Mouse (Mus musculus) colon, adult 2 months (tissue): ENCODE data around the gene Gm36079. TPM values are rescaled to one million over a fixed set of nuclear protein-coding genes. Genes with fewer than 3 reads are reported as not detected.

Experiments used
- polyA plus RNA-seq: library from polyadenylated mRNA; depleted of rRNA; stranded (reverse); fragments of >200 nt; gene quantifications from 2 replicates; pipeline ENCODE4 v1.2.3, GENCODE M21; 2012; rRNA removed

The Gm36079 gene
- polyA plus RNA-seq: not detected in 2 replicates

GRCm38 (mm10) chr13:120026911-120027310, at the start of gene Gm36079:
Gene Gm36079 (minus strand): TSS chr13:120027011.

GRCm38 (mm10) chr13:120052085-120052484, 25.3 kb upstream of the Gm36079 start, which contains the start of gene Gm21188:
Gene Gm21188 (minus strand): TSS chr13:120052194.

Other genes with a start within 250 kb of the Gm36079 start
- 4.8 and 7.9 TPM in 2 replicates for gene Zfp131, start 236.1 kb downstream of the Gm36079 start, polyA plus RNA-seq
- not detected in 2 replicates for gene AF067063, start 196.8 kb downstream of the Gm36079 start, polyA plus RNA-seq
- gene D13Ertd608e, start 191.0 kb downstream of the Gm36079 start, polyA plus RNA-seq: not detected in 2 replicates
- not detected in 2 replicates for gene Tcstv1, start 132.2 kb downstream of the Gm36079 start, polyA plus RNA-seq
- gene Gm21761, start 97.7 kb downstream of the Gm36079 start, polyA plus RNA-seq: not detected in 2 replicates
- not detected in 2 replicates for gene B020031M17Rik, start 76.2 kb downstream of the Gm36079 start, polyA plus RNA-seq
- gene Gm21188, start 25.2 kb upstream of the Gm36079 start, polyA plus RNA-seq: 0.29 and 0.31 TPM in 2 replicates
- gene Gm20767, start 113.2 kb upstream of the Gm36079 start, polyA plus RNA-seq: not detected in 2 replicates
- gene Gm21818, start 145.4 kb upstream of the Gm36079 start, polyA plus RNA-seq: not detected in 2 replicates
- gene Gm21762, start 188.9 kb upstream of the Gm36079 start, polyA plus RNA-seq: not detected in 2 replicates
- gene Gm21731, start 212.1 kb upstream of the Gm36079 start, polyA plus RNA-seq: not detected in 2 replicates
- not detected in 2 replicates for gene AF067061, start 236.1 kb upstream of the Gm36079 start, polyA plus RNA-seq